Mouse (Mus musculus) B cell, adult 62 days (primary cell): ENCODE results near the gene H2al2a. TPM values are rescaled to one million over a fixed set of nuclear protein-coding genes. Genes with fewer than 3 reads are reported as not detected.

Source experiments
- total RNA-seq: library from RNA; stranded (reverse); gene quantifications from 4 replicates; pipeline ENCODE4 v1.2.4, GENCODE M21; 2023

Gene H2al2a
- not detected in 4 replicates for total RNA-seq

DNA sequence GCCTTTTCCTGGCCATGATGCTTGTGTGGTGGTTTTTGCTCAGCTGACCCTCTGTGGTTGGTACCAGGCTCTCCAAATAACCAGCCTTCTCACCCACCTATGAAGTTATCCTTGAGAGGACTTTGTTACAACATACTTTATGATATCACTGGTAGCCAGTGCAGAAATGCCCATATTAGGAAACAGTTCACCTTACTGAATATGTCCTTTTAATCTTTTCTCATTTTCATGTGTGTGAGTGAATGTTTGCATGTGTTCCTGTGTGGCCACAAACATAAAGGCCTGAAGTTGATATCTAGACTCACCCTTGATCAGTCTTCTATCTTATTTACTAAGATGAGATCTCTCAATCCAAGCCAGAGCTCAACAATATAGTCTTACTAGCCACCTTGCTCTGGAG is at the start of gene H2al2a:
TSS of gene H2al2a (minus strand) at position 101 of the 400 bp plus-strand sequence.

DNA sequence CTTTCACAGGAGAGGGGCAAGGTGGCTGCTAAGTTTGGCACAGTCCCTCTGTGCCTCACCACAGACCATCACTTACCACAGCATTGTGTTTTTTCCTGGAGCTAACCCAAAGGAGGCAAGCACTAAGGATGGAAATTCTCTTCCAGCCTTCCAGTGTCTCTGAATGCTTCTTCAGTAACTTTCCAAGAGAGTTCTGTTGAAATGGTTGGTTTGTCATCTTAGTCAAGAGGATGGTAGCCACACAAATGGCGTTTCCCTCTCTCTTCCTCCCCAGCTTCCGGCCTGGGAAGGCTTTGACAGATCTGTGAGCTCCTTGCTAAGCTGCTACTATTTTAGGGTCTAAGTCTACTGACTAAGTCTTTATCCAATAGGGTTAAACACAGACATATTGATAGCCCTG is 40.7 kb upstream of the H2al2a start, which contains the start of gene A930004D18Rik:
TSS of gene A930004D18Rik (minus strand) at position 247 of the 400 bp plus-strand sequence.

Other genes with a start within 250 kb of the H2al2a start
- gene A930004D18Rik, start 40.8 kb upstream of the H2al2a start, total RNA-seq, result not detected in 4 replicates
- gene Skida1, start 52.1 kb upstream of the H2al2a start, total RNA-seq, result 0.12 to 0.57 TPM (median 0.44 TPM) in 3 of 4 replicates, not detected in the other
- gene Mllt10, start 58.3 kb upstream of the H2al2a start, total RNA-seq, result 105 to 129 TPM (median 120 TPM) in 4 replicates